Mouse (Mus musculus) kidney, adult 11 months (tissue): Measurements from ENCODE around the gene 5730522E02Rik.

Experiments used
- DNase-seq: peaks from one replicate; pipeline ENCODE4 v3.0.0; 2022

The 5730522E02Rik gene

DNA sequence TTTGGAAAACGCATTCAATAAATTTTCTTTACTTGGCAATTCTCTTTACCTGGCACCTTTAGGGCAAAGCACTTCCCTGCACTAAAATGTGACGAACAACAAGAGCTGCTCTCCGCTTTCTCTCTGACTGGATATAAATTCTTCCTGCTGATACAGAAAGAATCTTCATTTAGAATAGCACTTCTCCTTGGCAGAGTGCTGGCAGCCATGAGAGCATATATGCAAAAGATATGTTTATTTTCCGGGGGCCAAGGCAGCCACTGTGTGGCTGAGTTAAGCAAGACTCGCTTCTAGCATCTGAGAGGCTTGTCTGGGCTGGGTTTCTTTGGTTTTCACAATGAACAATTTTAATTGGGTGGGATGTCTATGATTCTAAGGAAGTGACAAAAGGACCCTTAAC is 564.3 kb downstream of the 5730522E02Rik start:
- DNase-seq, result no peak

DNA sequence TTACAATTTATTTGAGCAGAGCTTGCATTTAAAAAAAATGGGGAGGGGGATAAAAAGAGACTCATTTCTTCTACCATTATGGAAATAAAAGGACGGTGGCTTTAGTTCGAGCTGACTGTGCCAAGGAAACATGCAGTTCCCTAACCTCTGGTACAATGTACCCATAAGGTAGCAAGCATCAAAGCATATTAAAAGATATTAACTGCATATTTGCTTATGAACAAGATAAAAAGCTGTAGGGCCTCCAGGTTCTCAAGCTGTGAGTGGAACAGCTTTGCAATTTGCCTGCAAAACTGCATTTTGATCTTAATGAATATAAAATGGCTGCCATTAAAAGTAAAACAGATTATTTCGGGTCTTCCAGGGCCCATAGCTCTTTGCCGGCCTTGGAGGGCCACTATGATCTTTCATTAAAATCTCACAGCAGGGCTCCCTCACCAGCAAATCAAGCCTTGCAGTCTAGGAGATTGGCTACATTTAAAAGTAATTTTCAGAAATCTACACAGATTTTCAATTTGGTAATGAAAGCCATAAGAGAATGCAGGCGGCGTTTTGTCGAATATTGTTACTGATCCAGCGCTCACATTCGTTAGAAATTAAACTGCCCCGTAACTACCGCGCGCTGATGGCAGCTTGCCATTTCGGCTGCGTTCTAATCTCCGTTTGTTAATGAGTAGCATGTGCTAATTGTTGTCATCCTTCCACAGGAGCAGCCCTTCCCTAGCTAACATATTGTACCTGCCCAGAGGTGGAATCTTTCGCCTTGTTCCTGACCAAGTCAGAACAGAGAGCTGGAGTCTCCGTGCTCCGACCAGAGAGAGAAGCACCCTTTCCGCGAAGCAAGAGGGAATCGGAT is 565.6 kb downstream of the 5730522E02Rik start:
- peak; percentile 40 for DNase-seq

DNA sequence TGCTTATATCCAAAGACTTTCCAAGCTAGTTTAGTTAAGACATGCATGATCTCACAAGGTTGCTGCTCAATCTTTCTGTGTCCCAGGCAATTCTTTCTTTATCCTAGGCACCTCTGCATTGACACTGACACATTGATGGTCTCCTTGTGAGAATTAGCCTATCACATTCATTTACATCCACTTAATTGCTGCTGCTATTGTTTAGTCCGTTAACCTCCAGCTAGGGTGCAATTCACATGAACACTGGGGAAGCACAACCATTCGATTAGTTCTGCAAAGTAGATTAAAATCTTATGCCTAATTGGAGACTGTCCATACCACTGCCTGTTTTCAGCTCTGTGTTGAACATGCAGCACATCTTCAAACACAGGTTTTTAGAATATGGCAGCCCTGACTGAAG is 603.7 kb downstream of the 5730522E02Rik start:
- DNase-seq, result no peak

DNA sequence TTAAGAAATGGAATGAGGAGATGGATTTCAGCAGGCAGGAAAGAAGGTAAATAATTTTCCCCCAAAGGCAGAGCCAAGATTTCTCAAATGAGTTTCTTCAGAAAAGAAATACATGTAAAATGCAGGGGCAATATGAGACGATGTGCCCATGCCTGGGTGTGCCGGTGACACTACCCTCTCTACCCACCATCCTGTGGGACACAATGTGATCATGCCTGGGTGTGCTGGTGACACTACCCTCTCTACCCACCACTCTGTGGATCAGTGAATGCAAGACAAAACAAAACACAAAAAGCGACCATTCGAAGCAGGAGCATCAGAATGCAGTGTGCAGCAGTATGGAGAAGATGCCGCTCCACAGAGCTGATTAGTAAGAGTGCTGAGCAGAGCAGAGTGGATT is 610.5 kb downstream of the 5730522E02Rik start:
- DNase-seq, result no peak

DNA sequence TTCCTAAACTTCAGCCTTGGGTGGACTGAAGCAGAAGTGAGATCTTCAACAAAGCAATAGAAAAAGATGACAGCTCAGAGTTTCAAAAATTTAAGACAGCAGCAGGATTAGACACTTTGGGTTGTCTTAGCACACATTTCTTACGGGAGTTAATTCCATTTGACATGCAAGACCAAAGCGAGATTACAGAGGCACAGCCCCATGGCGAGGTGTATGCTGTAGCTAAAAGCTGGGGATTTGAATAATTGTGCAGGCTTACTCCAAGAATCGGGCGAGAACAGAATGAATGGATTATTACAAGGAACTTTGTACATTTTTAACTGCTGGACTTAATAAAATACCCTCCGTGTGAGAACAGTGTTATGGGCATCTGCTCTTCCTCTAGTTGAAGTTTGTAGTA is 615.3 kb downstream of the 5730522E02Rik start:
- no peak for DNase-seq

DNA sequence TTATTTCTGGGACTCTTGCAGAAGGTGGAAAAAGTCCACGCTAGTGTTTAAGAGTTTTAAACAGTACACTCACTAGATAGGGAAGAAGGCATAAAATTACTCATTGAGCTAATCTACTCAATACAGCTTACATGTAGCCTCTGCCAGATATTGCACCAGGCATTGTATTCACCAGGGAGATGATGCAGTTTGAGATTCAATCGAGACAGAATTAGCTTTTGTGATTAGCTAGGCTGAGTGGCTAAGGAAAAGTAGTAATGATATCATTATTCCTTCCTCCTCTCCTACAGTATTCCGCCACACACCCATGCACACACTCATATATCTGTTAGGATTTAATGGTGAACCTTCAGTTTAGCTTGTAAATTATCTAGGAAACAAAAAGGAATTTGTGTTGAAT is 615.8 kb downstream of the 5730522E02Rik start:
- no peak for DNase-seq

DNA sequence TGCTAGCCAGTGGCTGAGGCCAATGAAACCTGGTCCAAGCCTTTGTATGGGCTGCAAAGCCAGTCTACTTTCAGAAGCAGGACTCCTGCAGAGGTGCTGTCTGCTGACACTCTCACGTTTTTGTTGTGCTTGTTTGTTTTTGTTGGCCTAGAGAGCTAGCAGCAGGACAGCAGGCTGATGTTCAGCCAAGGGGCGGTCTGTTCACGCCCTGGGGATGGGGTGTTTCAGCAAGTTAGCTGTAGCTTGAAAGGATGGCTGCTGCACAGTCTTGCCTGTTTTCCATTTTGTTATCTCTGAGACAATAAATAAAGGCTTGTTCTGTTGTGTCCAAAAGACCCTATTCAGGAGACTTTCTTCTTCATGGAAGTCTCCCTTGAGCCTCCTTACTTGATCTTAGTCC is 618.3 kb downstream of the 5730522E02Rik start:
- DNase-seq, result no peak

DNA sequence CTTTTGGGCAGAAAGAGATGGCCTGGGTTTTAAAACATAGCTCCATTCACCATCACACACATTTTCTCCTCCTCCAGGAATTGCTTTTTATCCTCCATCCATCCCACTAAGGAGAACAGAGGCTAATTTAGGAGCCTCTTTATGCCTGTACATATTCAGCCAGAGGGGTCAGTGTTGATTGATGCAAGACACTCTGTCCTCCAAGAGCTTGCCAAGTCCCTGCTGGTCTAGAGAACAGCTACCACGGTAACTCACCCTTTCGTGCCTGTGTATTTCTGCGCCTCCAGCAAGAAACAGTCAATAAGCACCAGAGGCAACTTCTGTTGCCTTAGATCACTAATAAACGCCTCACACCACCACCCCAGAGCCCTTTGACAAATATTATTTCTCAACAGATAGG is 620.3 kb downstream of the 5730522E02Rik start:
- peak; percentile 3 for DNase-seq

DNA sequence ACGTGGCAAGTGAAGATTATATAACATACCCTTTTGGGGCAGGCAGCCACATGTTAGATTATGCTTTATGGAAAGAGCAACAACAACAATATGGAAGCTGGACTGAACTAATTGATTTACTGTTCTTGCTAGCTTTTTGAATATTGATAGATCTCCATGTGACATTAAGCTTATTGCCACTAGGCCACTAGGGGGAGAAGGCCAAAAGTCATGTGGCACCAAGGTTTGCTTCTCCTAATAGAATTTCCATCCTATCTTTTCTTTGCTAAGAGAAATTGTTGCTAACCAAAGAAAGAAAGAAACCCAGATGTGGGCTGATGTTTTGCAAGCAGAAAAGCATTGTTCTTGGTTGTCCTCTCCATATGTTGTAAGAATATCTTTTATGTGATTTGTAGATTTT is 621.1 kb downstream of the 5730522E02Rik start:
- no peak for DNase-seq

DNA sequence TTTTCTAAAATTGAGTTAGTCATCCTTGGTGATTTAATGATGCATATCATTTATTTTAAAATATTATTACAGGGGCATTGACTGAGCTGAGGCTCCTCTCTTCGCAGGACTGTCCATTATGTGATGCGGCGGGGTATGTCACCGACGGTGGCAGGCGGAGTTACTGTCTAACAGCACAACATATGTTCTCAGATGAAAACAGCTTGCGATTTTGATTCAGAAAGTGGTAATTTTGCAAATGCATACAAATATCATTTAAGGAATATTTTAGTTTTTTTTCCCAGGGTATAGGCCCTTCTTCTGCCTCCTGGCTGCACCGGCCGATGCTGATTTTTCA is 636.5 kb downstream of the 5730522E02Rik start:
- no peak for DNase-seq

DNA sequence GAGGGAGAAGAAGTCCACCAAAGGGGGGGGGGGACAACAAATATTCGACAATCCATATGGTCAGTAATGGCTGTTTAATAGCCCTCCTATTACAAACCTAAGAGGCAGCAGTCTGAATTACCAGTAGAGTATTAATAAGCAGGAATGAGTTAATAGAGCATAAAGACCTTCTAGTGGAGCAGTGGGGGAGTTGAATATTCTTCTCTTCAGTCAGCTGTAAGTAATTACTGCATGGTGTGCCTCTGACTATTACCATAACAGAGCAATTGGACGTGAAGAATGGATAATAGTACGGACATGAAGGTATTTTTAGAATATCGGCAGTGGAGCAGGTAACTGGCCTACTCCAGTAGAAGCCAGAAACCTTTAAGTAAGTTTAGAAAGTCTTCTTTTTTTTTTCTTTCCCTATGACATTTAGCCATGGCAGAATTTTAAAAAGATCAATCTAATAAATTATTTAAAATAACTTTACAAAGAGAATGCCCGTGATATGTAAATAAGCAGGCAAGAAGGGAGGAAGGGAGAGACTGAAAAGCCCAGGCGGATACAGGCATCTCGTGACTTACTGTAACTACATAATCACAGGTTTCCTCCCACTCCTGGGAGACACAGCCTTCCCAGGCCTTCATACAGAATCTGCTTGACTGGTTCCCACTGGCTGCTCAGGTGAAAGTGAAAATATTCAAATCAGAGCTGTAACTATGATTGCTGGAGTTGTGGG is 637.0 kb downstream of the 5730522E02Rik start:
- no peak for DNase-seq

DNA sequence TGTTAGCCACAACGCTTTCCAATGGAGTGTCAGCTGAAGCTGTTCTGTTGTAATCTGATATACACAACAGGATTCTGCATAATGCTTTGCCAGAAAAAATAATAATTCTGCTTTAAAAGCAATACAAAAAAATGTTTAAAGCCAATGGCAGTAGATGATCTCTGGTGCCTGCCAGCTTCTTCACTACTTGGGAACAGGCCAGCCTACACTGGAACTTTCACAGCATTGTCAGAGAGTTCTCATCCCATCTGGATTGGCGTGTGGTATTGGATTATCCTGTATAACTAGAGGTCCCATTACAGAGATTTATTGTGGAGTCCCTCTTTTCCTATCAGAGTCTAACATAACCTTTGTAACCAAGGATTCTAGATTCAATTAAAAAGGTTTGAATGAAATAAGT is 639.2 kb downstream of the 5730522E02Rik start:
- no peak for DNase-seq
